Mouse (Mus musculus): Measurements from ENCODE around the gene Cldnd2.

Gene Cldnd2

DNA sequence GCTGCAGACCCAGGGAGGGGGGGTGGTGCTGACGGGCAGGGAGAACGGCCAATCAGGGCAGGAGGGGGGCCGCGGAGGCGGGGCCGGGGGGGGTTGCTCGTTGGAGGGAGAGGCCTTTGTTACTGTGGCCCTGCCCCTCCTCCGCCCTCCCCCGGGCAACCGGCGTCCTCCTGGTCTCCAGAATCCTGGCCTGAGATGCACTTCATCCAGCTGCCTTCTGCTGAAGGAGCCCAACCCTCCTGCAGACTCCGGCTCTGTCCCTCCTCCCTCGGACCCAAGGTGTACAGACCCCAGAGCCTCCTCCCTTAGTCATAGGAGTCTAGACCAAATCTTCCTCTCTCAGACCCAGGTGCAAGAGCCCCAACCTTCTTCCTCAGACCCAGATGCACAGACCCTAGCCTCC lies 49.6 kb downstream of the Cldnd2 start:
- DNase-seq (ENCODE audit: inconsistent age in 2 of 2, low spot score in 1 of 2): peak; percentile 53 to 61

GRCm38 (mm10) chr7:43490861-43491260 lies 50.3 kb downstream of the Cldnd2 start:
- DNase-seq (ENCODE audit: inconsistent age in 2 of 2, low spot score in 1 of 2): no peak

All from adrenal gland, adult (tissue).